Mouse (Mus musculus) c-Kit-positive CD71-negative TER-119-negative erythroid progenitor cells, embryonic 14.5 days (primary cell): ENCODE data around the gene Zbtb48.

Experiments
- DNase-seq: peaks from one replicate; pipeline ENCODE4 v3.0.0-alpha.2; 2013; ENCODE audit warnings: low read depth

Zbtb48 gene

GRCm38 (mm10) chr4:152000906-152001305 is 26.6 kb downstream of the Zbtb48 start:
- DNase-seq, result no peak

- DNase-seq, result no peak
Measured at GRCm38 (mm10) chr4:151999481-151999880, 28.0 kb downstream of the Zbtb48 start.

GRCm38 (mm10) chr4:151997701-151998100 is 29.8 kb downstream of the Zbtb48 start:
- DNase-seq, result no peak

GRCm38 (mm10) chr4:151996951-151997222 is 30.6 kb downstream of the Zbtb48 start:
- no peak for DNase-seq

GRCm38 (mm10) chr4:151996173-151996950 is 31.1 kb downstream of the Zbtb48 start, which contains the start of gene Phf13:
Gene Phf13 (minus strand): TSS chr4:151996258.
- peak; percentile 96 for DNase-seq

GRCm38 (mm10) chr4:151995371-151996172 is 31.9 kb downstream of the Zbtb48 start:
- DNase-seq, result no peak

GRCm38 (mm10) chr4:151994228-151995171 is 33.0 kb downstream of the Zbtb48 start:
- DNase-seq, result no peak

GRCm38 (mm10) chr4:151993035-151993434 is 34.4 kb downstream of the Zbtb48 start:
- DNase-seq, result no peak

- no peak for DNase-seq
Measured at GRCm38 (mm10) chr4:151992091-151992490, 35.4 kb downstream of the Zbtb48 start.

- DNase-seq, result no peak
Measured at GRCm38 (mm10) chr4:151989110-151989488, 38.4 kb downstream of the Zbtb48 start.

GRCm38 (mm10) chr4:151988342-151989109 is 38.9 kb downstream of the Zbtb48 start, which contains the start of gene Thap3:
Gene Thap3 (minus strand): TSS chr4:151988997.
- DNase-seq, result no peak

GRCm38 (mm10) chr4:151988014-151988341 is 39.5 kb downstream of the Zbtb48 start:
- DNase-seq, result no peak

GRCm38 (mm10) chr4:151986650-151987049 is 40.8 kb downstream of the Zbtb48 start:
- no peak for DNase-seq

GRCm38 (mm10) chr4:151985886-151986285 is 41.6 kb downstream of the Zbtb48 start:
- no peak for DNase-seq

- no peak for DNase-seq
Measured at GRCm38 (mm10) chr4:151983560-151983959, 43.9 kb downstream of the Zbtb48 start.

GRCm38 (mm10) chr4:151983043-151983442 is 44.4 kb downstream of the Zbtb48 start:
- DNase-seq, result no peak

- peak; percentile 61 for DNase-seq
Measured at GRCm38 (mm10) chr4:151981363-151981762, 46.1 kb downstream of the Zbtb48 start.

GRCm38 (mm10) chr4:151980699-151981098 is 46.8 kb downstream of the Zbtb48 start:
- DNase-seq, result no peak

- DNase-seq, result peak; percentile 82
Measured at GRCm38 (mm10) chr4:151977748-151978147, 49.7 kb downstream of the Zbtb48 start.

GRCm38 (mm10) chr4:151975441-151975840 is 52.0 kb downstream of the Zbtb48 start:
- DNase-seq, result no peak

- DNase-seq, result no peak
Measured at GRCm38 (mm10) chr4:151972221-151972967, 55.1 kb downstream of the Zbtb48 start.
